Mouse (Mus musculus) bone marrow, adult 2 months (tissue): ENCODE measurements around the gene B3galnt2.

Experiments
- CTCF ChIP-seq: fragments of 200-500 bp; IDR thresholded peaks from 2 replicates; pipeline ENCODE4 v1.5.1; 2011; ENCODE audit warnings: low read length, control low read depth; ENCODE audit not compliant: control insufficient read depth, insufficient read depth
- POLR2A ChIP-seq: fragments of 200-500 bp; IDR thresholded peaks from 2 replicates; pipeline ENCODE4 v1.6.1; 2011; ENCODE audit warnings: low read depth, mild to moderate bottlenecking, control low read depth, low read length, borderline replicate concordance; ENCODE audit not compliant: control insufficient read depth

- TF ChIP-seq POLR2A (no peak), CTCF (no peak)
Observed at GRCm38 (mm10) chr13:14040186-14040585, 85.9 kb downstream of the B3galnt2 start.
